Mouse (Mus musculus) heart, embryonic 12.5 days (tissue): ENCODE data around the gene Sac3d1. TPM values are rescaled to one million over a fixed set of nuclear protein-coding genes. Genes with fewer than 3 reads are reported as not detected.

Source experiments
- ATAC-seq: fragments of 200-750 bp; cut with Nextera tagmentation; 2 replicates; pipeline ENCODE4 v1.8.0; 2017; ENCODE audit warnings: moderate TSS enrichment, moderate library complexity; ENCODE audit not compliant: insufficient number of reproducible peaks, low FRiP score
- H3K27ac ChIP-seq: fragments of 300-500 bp; sonication (generic); 2 replicates; pipeline ENCODE4 v1.5.1; 2016; ENCODE audit warnings: mild to moderate bottlenecking, moderate library complexity; ENCODE audit not compliant: poor library complexity, severe bottlenecking
- H3K27me3 ChIP-seq: fragments of 300-500 bp; sonication (generic); replicated peaks from 2 replicates; pipeline ENCODE4 v1.6.1; 2016; ENCODE audit warnings: mild to moderate bottlenecking, moderate library complexity
- H3K36me3 ChIP-seq: fragments of 300-500 bp; sonication (generic); 2 replicates; pipeline ENCODE4 v1.6.1; 2016; ENCODE audit warnings: mild to moderate bottlenecking, moderate library complexity
- H3K4me1 ChIP-seq: fragments of 300-500 bp; sonication (generic); replicated peaks from 2 replicates; pipeline ENCODE4 v1.6.1; 2016; ENCODE audit warnings: mild to moderate bottlenecking
- H3K4me2 ChIP-seq: fragments of 300-500 bp; sonication (generic); 2 replicates; pipeline ENCODE4 v1.6.1; 2016; ENCODE audit warnings: mild to moderate bottlenecking, moderate library complexity
- H3K4me3 ChIP-seq: fragments of 300-500 bp; sonication (generic); 2 replicates; pipeline ENCODE4 v1.5.1; 2016; ENCODE audit warnings: mild to moderate bottlenecking
- H3K9ac ChIP-seq: fragments of 300-500 bp; sonication (generic); 2 replicates; pipeline ENCODE4 v1.6.1; 2016; ENCODE audit warnings: mild to moderate bottlenecking, moderate library complexity
- H3K9me3 ChIP-seq: fragments of 300-500 bp; sonication (generic); replicated peaks from 2 replicates; pipeline ENCODE4 v1.6.1; 2016; ENCODE audit warnings: mild to moderate bottlenecking, moderate library complexity
- WGBS: fragments of 180-500 bp; shearing (Covaris S2); methylation state at CpG from one replicate; pipeline ENCODE4 v1.1.7; 2016; 5-methylcytosine and 5-hydroxymethylcytosine counted together
- polyA plus RNA-seq: library from polyadenylated mRNA; unstranded; fragments of >200 nt; fragmentation: Nextera tagmentation; extraction: Ambion mirVana; gene quantifications from 2 replicates; pipeline ENCODE4 v1.2.1, GENCODE M21; 2016

Gene Sac3d1
- polyA plus RNA-seq, result 35.2 and 35.9 TPM in 2 replicates

GRCm38 (mm10) chr19:6117986-6118676 is at the start of gene Sac3d1:
Gene Sac3d1 (minus strand): TSS chr19:6118650.
- peaks cover 38% of the 10 kb centered on the region for H3K36me3 ChIP-seq
- H3K4me1 ChIP-seq, result peaks cover 25% of the 10 kb centered on the region
- H3K27me3 ChIP-seq, result no peaks in the 10 kb centered on the region
- H3K4me2 ChIP-seq, result peak within 1 kb of the TSS; percentile 77
- H3K27ac ChIP-seq, result peak within 1 kb of the TSS; percentile 92
- no peaks in the 10 kb centered on the region for H3K9me3 ChIP-seq
- under 1% methylated on average over 77 of the region's 77 CpGs for WGBS
- H3K9ac ChIP-seq, result peak within 1 kb of the TSS; percentile 86
- peak within 1 kb of the TSS; percentile 70 for H3K4me3 ChIP-seq
- ATAC-seq, result peak; percentile 85

DNA sequence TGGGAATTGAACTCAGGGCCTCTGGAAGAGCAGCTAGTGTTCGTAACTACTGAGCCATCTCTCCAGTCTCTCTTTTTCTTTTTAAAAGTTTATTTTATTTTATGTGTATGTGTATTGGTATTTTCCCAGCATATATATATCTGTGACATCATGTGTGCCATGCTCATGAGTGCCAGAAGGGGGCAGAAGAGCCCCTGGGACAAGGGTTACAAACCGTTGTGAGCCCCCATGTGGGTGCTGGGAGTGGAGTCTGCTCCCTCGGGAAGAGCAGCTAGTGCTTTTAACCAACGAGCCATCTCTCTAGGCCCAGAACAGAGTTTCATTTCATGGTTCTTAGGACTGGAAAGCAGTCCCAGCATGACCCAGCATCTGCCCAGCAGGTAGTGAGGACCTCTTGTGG is 48.3 kb upstream of the Sac3d1 start:
- Histone ChIP-seq H3K9ac (no peak overlapping the region), H3K27ac (no peak overlapping the region), H3K9me3 (no peaks in the 10 kb centered on the region), H3K4me2 (no peak overlapping the region), H3K4me1 (no peaks in the 10 kb centered on the region), H3K27me3 (0 out of 2 replicates have a peak, but pooled peaks cover 5% of the 10 kb centered on the region), H3K4me3 (no peak overlapping the region), H3K36me3 (no peaks in the 10 kb centered on the region)
- 65% methylated on average over 4 of the region's 4 CpGs for WGBS
- no peak for ATAC-seq

- H3K4me3 ChIP-seq, result no peak overlapping the region
- H3K27me3 ChIP-seq, result no peaks in the 10 kb centered on the region
- H3K4me1 ChIP-seq, result no peaks in the 10 kb centered on the region
- no peak overlapping the region for H3K27ac ChIP-seq
- H3K9me3 ChIP-seq, result no peaks in the 10 kb centered on the region
- WGBS, result 63% methylated on average over 10 of the region's 10 CpGs
- H3K9ac ChIP-seq, result no peak overlapping the region
- H3K4me2 ChIP-seq, result no peak overlapping the region
- ATAC-seq, result no peak
- no peaks in the 10 kb centered on the region for H3K36me3 ChIP-seq
Observed at GRCm38 (mm10) chr19:6163872-6164547, 45.6 kb upstream of the Sac3d1 start.

DNA sequence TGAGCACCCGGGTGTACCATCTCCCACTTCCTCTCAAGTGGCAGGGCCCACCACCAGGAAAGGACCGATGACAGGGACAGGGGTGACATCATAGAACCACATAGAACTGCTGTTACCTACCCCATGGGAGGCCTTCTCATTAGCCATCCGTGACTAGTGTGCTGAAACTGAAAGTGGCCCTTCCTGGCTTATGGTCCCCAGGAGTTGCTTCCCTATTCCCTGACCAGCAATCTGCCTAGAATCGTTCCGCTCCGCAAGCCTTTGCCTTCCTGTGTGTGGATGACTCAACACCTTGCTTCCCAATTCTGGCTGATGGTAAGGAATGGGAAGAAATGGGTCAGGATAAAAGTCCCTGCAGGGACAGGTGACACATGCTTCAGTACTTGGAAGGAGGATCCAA is 38.8 kb upstream of the Sac3d1 start:
- ATAC-seq, result no peak
- H3K4me1 ChIP-seq, result no peaks in the 10 kb centered on the region
- WGBS, result 75% methylated on average over 6 of the region's 6 CpGs

DNA sequence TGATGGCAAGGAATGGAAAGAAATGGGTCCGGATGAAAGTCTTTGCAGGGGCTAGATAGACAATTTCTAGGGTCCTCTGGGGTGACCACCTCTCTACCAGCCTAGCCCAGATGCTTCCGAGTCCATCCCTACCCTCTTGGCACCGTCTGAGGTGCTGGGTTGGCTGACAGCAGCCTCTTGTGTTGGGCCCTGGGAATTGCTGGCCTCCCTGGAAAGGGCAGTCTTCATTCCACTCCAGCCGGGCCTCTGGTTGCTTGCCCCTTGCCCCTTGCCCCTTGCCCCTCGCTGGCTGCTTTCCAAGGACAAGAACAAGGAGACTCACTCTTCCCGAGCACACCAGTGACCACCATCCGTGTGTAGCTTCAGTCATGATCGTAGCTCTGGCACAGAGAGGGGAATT is 37.9 kb upstream of the Sac3d1 start:
- Histone ChIP-seq H3K4me1 (no peaks in the 10 kb centered on the region), H3K27ac (no peak overlapping the region), H3K36me3 (no peaks in the 10 kb centered on the region), H3K9me3 (no peaks in the 10 kb centered on the region), H3K4me2 (no peak overlapping the region), H3K27me3 (peaks cover 3% of the 10 kb centered on the region; the same call in 1 of the 2 replicates), H3K9ac (no peak overlapping the region), H3K4me3 (no peak overlapping the region)
- ATAC-seq, result no peak
- WGBS, result 62% methylated on average over 8 of the region's 8 CpGs

More for the DNA sequence above, 38.8 kb upstream of the Sac3d1 start:
- no peak overlapping the region for H3K27ac ChIP-seq
- H3K9ac ChIP-seq, result no peak overlapping the region
- H3K4me3 ChIP-seq, result no peak overlapping the region
- H3K36me3 ChIP-seq, result no peaks in the 10 kb centered on the region
- H3K4me2 ChIP-seq, result no peak overlapping the region
- no peaks in the 10 kb centered on the region for H3K9me3 ChIP-seq
- H3K27me3 ChIP-seq, result peaks cover 3% of the 10 kb centered on the region; the same call in 1 of the 2 replicates

- no peak overlapping the region for H3K4me3 ChIP-seq
- 74% methylated on average over 9 of the region's 9 CpGs for WGBS
- H3K9me3 ChIP-seq, result no peaks in the 10 kb centered on the region
- no peak overlapping the region for H3K9ac ChIP-seq
- no peak overlapping the region for H3K27ac ChIP-seq
- no peak for ATAC-seq
- no peak overlapping the region for H3K4me2 ChIP-seq
- no peaks in the 10 kb centered on the region for H3K36me3 ChIP-seq
- H3K4me1 ChIP-seq, result no peaks in the 10 kb centered on the region
- H3K27me3 ChIP-seq, result peaks cover 3% of the 10 kb centered on the region; the same call in 1 of the 2 replicates
Observed at GRCm38 (mm10) chr19:6155174-6155573, 36.7 kb upstream of the Sac3d1 start.

GRCm38 (mm10) chr19:6144842-6145241 is 26.4 kb upstream of the Sac3d1 start:
- WGBS, result 59% methylated on average over 5 of the region's 5 CpGs
- Histone ChIP-seq H3K27me3 (no peaks in the 10 kb centered on the region), H3K36me3 (no peaks in the 10 kb centered on the region), H3K4me3 (no peak overlapping the region), H3K27ac (no peak overlapping the region), H3K9ac (no peak overlapping the region), H3K4me2 (no peak overlapping the region), H3K9me3 (peaks cover 5% of the 10 kb centered on the region; the same call in 1 of the 2 replicates), H3K4me1 (peaks cover 7% of the 10 kb centered on the region; the same call in 1 of the 2 replicates)
- ATAC-seq, result no peak

DNA sequence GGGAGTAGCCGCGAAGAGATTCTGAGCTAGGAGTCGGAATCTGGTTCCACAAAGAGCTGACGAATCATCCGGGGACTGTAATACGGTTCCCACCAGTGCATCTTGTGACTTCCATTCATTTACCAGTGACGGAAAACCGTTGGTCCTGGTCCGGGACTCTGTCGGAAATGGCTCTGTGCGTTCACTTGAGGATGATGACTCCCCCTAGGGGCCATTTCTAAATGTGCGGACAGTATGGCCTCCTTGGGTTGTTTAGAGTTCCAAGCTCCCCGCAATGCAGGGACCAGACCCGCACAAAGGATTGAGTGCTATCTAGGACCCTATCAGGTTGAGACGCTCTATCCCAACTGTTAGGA is 22.9 kb upstream of the Sac3d1 start, which contains the start of gene Arl2:
Gene Arl2, minus strand, starts transcription at position 155 of the 356 bp plus-strand sequence.
- no peaks in the 10 kb centered on the region for H3K27me3 ChIP-seq
- peak within 1 kb of the TSS; percentile 74 for H3K4me3 ChIP-seq
- H3K9ac ChIP-seq, result peak within 1 kb of the TSS; percentile 80
- peak within 1 kb of the TSS; percentile 91 for H3K27ac ChIP-seq
- peaks cover 11% of the 10 kb centered on the region for H3K36me3 ChIP-seq
- under 1% methylated on average over 15 of the region's 15 CpGs for WGBS
- peaks cover 12% of the 10 kb centered on the region; the same call in 1 of the 2 replicates for H3K4me1 ChIP-seq
- peak within 1 kb of the TSS; percentile 80 for H3K4me2 ChIP-seq
- peaks cover 5% of the 10 kb centered on the region; the same call in 1 of the 2 replicates for H3K9me3 ChIP-seq
- ATAC-seq, result peak; percentile 77

DNA sequence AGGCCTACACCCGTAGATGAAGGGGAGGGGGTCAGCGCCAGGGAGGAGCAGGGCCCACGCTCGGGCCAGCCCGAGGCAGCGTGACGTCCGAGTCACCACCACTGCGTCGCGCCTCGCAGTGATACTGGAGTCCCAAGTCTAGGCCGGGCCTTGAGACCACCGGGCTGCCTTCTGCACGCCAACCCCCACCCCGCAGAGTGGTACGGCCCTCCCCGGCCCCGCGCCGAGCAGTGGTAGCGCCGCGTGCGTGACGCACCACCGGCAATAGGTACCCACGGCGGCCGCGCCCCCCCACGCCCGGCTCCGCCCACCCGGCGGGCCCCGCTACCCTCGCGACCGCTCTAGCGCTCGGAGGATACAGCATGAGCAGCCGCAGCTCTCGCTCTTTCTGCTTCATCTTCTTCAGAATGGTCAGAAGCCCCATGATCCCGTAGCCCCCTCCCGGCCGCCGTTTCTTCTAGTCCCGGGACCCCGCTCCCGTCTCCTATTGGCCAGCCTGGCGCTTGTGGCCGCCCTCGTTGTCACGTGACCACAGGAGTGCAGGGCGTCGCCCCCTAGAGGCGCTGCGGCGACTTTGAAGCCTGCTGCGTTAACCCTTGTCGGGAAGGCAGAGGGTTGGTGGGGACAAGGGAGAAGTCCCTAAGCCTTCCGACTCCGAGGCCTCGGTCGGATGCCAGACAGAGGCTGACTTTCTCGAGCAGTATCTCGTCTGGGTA is 22.4 kb upstream of the Sac3d1 start, which contains the start of gene Batf2:
Gene Batf2, plus strand, starts transcription at position 306 of the 716 bp plus-strand sequence.
- peaks cover 12% of the 10 kb centered on the region; the same call in 1 of the 2 replicates for H3K4me1 ChIP-seq
- peak within 1 kb of the TSS; percentile 80 for H3K9ac ChIP-seq
- peaks cover 16% of the 10 kb centered on the region for H3K36me3 ChIP-seq
- peak within 1 kb of the TSS; percentile 91 for H3K27ac ChIP-seq
- peaks cover 5% of the 10 kb centered on the region; the same call in 1 of the 2 replicates for H3K9me3 ChIP-seq
- peak within 1 kb of the TSS; percentile 80 for H3K4me2 ChIP-seq
- peak within 1 kb of the TSS; percentile 74 for H3K4me3 ChIP-seq
- H3K27me3 ChIP-seq, result no peaks in the 10 kb centered on the region
- peak; percentile 95 for ATAC-seq
- under 1% methylated on average over 68 of the region's 68 CpGs for WGBS

- Histone ChIP-seq H3K4me2 (peak overlapping the region; percentile 80), H3K27ac (peak overlapping the region; percentile 91), H3K9ac (peak overlapping the region; percentile 80), H3K9me3 (peaks cover 5% of the 10 kb centered on the region; the same call in 1 of the 2 replicates), H3K4me1 (peaks cover 12% of the 10 kb centered on the region; the same call in 1 of the 2 replicates), H3K36me3 (peaks cover 21% of the 10 kb centered on the region), H3K4me3 (peak overlapping the region; percentile 74), H3K27me3 (no peaks in the 10 kb centered on the region)
- ATAC-seq, result no peak
- WGBS, result 7% methylated on average over 16 of the region's 16 CpGs
Observed at GRCm38 (mm10) chr19:6140374-6140677, 21.9 kb upstream of the Sac3d1 start.

DNA sequence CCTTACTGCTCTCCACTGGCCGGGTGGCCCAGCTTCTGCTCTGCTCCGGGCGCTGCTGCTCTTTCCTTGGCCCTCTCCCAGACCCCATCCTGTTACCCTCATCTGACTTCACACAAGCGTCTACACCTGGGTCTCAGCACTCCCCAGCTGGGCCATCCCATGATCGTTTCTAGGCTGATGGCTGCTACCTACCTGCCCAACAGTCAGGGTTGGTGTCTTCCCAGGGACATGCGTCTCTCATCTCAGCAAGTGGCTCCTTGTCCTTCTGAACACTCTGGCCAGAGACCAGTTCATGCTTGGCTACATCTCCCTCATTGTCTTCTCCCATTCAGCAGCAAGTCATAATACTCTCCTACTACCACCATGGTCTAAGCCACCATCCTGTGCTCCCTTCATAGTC is 21.3 kb upstream of the Sac3d1 start:
- Histone ChIP-seq H3K9ac (peak overlapping the region; percentile 4; the same call in 1 of the 2 replicates), H3K4me3 (peak overlapping the region; percentile 74), H3K36me3 (peaks cover 27% of the 10 kb centered on the region), H3K27ac (no peak overlapping the region), H3K4me1 (peaks cover 12% of the 10 kb centered on the region; the same call in 1 of the 2 replicates), H3K27me3 (no peaks in the 10 kb centered on the region), H3K4me2 (peak overlapping the region; percentile 80), H3K9me3 (peaks cover 5% of the 10 kb centered on the region; the same call in 1 of the 2 replicates)
- 92% methylated on average over 6 of the region's 6 CpGs for WGBS
- ATAC-seq, result no peak
